Mouse (Mus musculus) adipocyte (in vitro differentiated cells): ENCODE data around the gene Tm6sf1.

Source experiments
- DNase-seq: peaks from one replicate; pipeline ENCODE4 v3.0.0-alpha.2; 2016; ENCODE audit warnings: low spot score

Gene Tm6sf1

GRCm38 (mm10) chr7:81885128-81885527 is 26.3 kb downstream of the Tm6sf1 start:
- no peak for DNase-seq

- DNase-seq = no peak
Measured at GRCm38 (mm10) chr7:81899361-81899760, 40.6 kb downstream of the Tm6sf1 start.

- no peak for DNase-seq
Measured at GRCm38 (mm10) chr7:81904094-81904493, 45.3 kb downstream of the Tm6sf1 start.

GRCm38 (mm10) chr7:81904926-81905325 is 46.1 kb downstream of the Tm6sf1 start:
- no peak for DNase-seq

GRCm38 (mm10) chr7:81918316-81918715 is 59.5 kb downstream of the Tm6sf1 start:
- DNase-seq = no peak

- DNase-seq = no peak
Measured at GRCm38 (mm10) chr7:81920314-81920713, 61.5 kb downstream of the Tm6sf1 start.

- DNase-seq = no peak
Measured at GRCm38 (mm10) chr7:81921379-81921952, 62.7 kb downstream of the Tm6sf1 start.

- no peak for DNase-seq
Measured at GRCm38 (mm10) chr7:81928998-81929397, 70.2 kb downstream of the Tm6sf1 start.

GRCm38 (mm10) chr7:81932521-81933045 is 73.8 kb downstream of the Tm6sf1 start:
- peak; percentile 6 for DNase-seq

- DNase-seq = peak; percentile 11
Measured at GRCm38 (mm10) chr7:81933061-81933600, 74.3 kb downstream of the Tm6sf1 start.

- DNase-seq = peak; percentile 6
Measured at GRCm38 (mm10) chr7:81933601-81934266, 74.9 kb downstream of the Tm6sf1 start.
